Mouse (Mus musculus) 416B (cell line): ENCODE results near the gene Zbtb8a.
"Not testable (repeated sequence)": the region's sequence is repeated elsewhere in the genome, so short reads cannot be mapped to it uniquely, and the experiment has no call there.

Experiments used
- DNase-seq: peaks from one replicate; pipeline ENCODE4 v3.0.0; 2011; ENCODE audit warnings: low read depth

Gene Zbtb8a

GRCm38 (mm10) chr4:129376961-129377545 is 863 bp downstream of the Zbtb8a start:
- DNase-seq: no peak

GRCm38 (mm10) chr4:129375821-129376220 is 2.1 kb downstream of the Zbtb8a start:
- DNase-seq: no peak

GRCm38 (mm10) chr4:129375000-129375399 is 2.9 kb downstream of the Zbtb8a start:
- no peak for DNase-seq

GRCm38 (mm10) chr4:129374219-129374755 is 3.6 kb downstream of the Zbtb8a start:
- no peak for DNase-seq

GRCm38 (mm10) chr4:129373202-129373976 is 4.5 kb downstream of the Zbtb8a start:
- DNase-seq: no peak

GRCm38 (mm10) chr4:129371391-129371790 is 6.5 kb downstream of the Zbtb8a start:
- no peak for DNase-seq

- DNase-seq: peak; percentile 74
These were observed 12.7 kb downstream of the Zbtb8a start for GRCm38 (mm10) chr4:129365224-129365623.

- DNase-seq: no peak
These were observed 13.5 kb downstream of the Zbtb8a start for GRCm38 (mm10) chr4:129364379-129364778.

- DNase-seq: no peak
These were observed 14.5 kb downstream of the Zbtb8a start for GRCm38 (mm10) chr4:129363463-129363862.

GRCm38 (mm10) chr4:129362771-129363170 is 15.1 kb downstream of the Zbtb8a start:
- DNase-seq: no peak

- not testable (repeated sequence) for DNase-seq
These were observed 15.7 kb downstream of the Zbtb8a start for GRCm38 (mm10) chr4:129362238-129362637.

- no peak for DNase-seq
These were observed 20.2 kb downstream of the Zbtb8a start for GRCm38 (mm10) chr4:129357613-129358163.

- DNase-seq: peak; percentile 67
These were observed 23.7 kb downstream of the Zbtb8a start for GRCm38 (mm10) chr4:129354236-129354635.

- no peak for DNase-seq
These were observed 24.7 kb downstream of the Zbtb8a start for GRCm38 (mm10) chr4:129353176-129353575.

- no peak for DNase-seq
These were observed 26.8 kb downstream of the Zbtb8a start for GRCm38 (mm10) chr4:129351111-129351510.

GRCm38 (mm10) chr4:129350644-129351043 is 27.3 kb downstream of the Zbtb8a start:
- peak; percentile 82 for DNase-seq

- DNase-seq: no peak
These were observed 31.3 kb downstream of the Zbtb8a start for GRCm38 (mm10) chr4:129346481-129347154.

GRCm38 (mm10) chr4:129342705-129343104 is 35.2 kb downstream of the Zbtb8a start:
- no peak for DNase-seq

GRCm38 (mm10) chr4:129341888-129342287 is 36.0 kb downstream of the Zbtb8a start:
- DNase-seq: no peak

- peak; percentile 66 for DNase-seq
These were observed 38.2 kb downstream of the Zbtb8a start for GRCm38 (mm10) chr4:129339743-129340142.

GRCm38 (mm10) chr4:129336291-129336690 is 41.6 kb downstream of the Zbtb8a start:
- DNase-seq: peak; percentile 72
